Mouse (Mus musculus) megakaryocyte, embryonic 14.5 days (primary cell): ENCODE results near the gene Abcb6.

Source experiments
- FLI1 ChIP-seq: IDR thresholded peaks from 2 replicates; pipeline ENCODE4 v1.6.1; 2012; ENCODE audit warnings: low read length, inconsistent platforms, mixed read lengths
- GATA1 ChIP-seq: IDR thresholded peaks from 3 replicates; pipeline ENCODE4 v1.6.1; 2012; ENCODE audit warnings: mixed read lengths, low read length, inconsistent platforms, borderline replicate concordance

- no peak for TF ChIP-seq GATA1
- no peak for TF ChIP-seq FLI1
These were observed 42.7 kb upstream of the Abcb6 start for GRCm38 (mm10) chr1:75222926-75223325.
